Mouse (Mus musculus): ENCODE measurements around the gene Efcab2. TPM values are rescaled to one million over a fixed set of nuclear protein-coding genes. Genes with fewer than 3 reads are reported as not detected.

The Efcab2 gene
- 13.3 TPM for polyA plus RNA-seq (2014; fragmentation: Illumina TruSeq; extraction: RNeasy Lipid Tissue Mini Kit (QIAGEN cat#74804); ENCODE audit: low read depth, low replicate concordance)

DNA sequence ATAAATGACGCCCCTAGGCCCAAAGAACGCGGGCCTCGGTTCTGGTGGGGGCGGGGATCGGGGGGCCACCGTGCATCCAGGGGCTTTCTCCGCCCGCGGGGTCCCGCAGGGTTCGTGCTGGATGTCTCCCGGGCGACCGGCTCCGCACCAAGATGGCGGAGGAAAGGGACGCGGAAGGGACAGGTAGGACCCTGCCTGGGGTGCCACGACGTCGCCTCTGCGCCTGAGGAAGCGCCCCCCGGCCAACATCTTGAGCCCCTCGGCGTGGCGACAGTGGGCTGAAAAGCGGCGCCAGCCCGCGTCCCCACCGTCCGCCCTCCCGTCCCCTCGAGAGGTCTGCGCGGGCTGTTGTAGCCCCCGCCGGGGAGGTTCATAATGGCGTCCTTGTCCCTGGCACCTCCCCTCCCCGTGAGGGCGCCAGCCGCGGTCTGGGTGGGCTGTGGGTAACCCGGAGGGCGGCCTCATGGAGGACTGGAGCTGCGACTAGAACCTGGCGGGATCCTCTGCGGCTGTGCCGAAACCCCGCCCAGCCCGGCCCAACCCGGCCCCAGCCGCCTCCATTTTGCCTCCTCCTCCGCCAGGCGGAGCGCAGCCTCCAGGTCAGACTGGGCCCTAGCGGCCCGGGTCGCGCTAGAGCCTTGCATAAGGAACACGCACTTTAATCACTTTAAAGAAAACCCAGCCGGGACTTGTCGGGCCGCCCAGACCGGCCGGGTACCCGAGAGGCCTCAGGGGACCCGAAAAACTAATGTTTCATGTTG lies at the start of gene Efcab2:
Gene Efcab2, plus strand, starts transcription at position 135 of the 761 bp plus-strand sequence.

GRCm38 (mm10) chr1:178528431-178529351 lies 122.8 kb downstream of the Efcab2 start, which contains the start of gene Kif26b:
Kif26b (plus strand) TSS chr1:178529125.

Other genes with a start within 250 kb of the Efcab2 start
- gene Desi2, start 218.7 kb upstream of the Efcab2 start, polyA plus RNA-seq (2014; fragmentation: Illumina TruSeq; extraction: RNeasy Lipid Tissue Mini Kit (QIAGEN cat#74804); ENCODE audit: low read depth, low replicate concordance), result 68.5 TPM
- 890 TPM for gene Cox20, start 87.0 kb upstream of the Efcab2 start, polyA plus RNA-seq (2014; fragmentation: Illumina TruSeq; extraction: RNeasy Lipid Tissue Mini Kit (QIAGEN cat#74804); ENCODE audit: low read depth, low replicate concordance)
- 1,030 TPM for gene Hnrnpu, start 68.3 kb upstream of the Efcab2 start, polyA plus RNA-seq (2014; fragmentation: Illumina TruSeq; extraction: RNeasy Lipid Tissue Mini Kit (QIAGEN cat#74804); ENCODE audit: low read depth, low replicate concordance)
- 0.29 TPM for gene Kif26b, start 123.0 kb downstream of the Efcab2 start, polyA plus RNA-seq (2014; fragmentation: Illumina TruSeq; extraction: RNeasy Lipid Tissue Mini Kit (QIAGEN cat#74804); ENCODE audit: low read depth, low replicate concordance)

Data from adrenal gland, adult 10 weeks (tissue).